Mouse (Mus musculus) cerebellum, postnatal 14 days (tissue): ENCODE measurements at regions not wholly inside any gene's neighbourhood (a gene's known extent, or its start where the extent isn't known, plus 50 kb on each side); places are given as distances from the start of the nearest gene placed in this dataset.

Source experiments
- DNase-seq, 2 experiments: peaks; one replicate each; pipeline ENCODE4 v3.0.0; 2021; ENCODE audit warnings: mixed read lengths in 2 of 2

DNA sequence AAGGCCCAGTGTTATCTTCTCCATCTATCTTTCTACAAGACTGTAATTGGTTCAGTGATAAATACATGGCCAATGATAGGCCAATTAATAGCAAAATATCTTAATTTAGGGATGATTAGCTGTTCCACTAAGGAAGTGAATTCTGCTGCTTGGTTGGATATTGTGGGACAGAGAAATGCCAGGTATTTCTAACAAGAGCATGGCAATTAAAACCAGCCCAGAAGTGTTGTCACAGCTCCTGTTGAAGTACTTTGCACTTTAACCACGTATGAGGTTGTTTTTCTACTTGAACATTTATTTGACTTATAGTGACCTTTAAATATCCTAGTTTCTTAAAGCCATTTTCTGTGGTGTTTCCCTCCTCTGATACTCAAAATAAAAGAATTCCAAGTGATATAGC is 65.7 kb upstream of the Acsl4 start:
- DNase-seq, result no peak

DNA sequence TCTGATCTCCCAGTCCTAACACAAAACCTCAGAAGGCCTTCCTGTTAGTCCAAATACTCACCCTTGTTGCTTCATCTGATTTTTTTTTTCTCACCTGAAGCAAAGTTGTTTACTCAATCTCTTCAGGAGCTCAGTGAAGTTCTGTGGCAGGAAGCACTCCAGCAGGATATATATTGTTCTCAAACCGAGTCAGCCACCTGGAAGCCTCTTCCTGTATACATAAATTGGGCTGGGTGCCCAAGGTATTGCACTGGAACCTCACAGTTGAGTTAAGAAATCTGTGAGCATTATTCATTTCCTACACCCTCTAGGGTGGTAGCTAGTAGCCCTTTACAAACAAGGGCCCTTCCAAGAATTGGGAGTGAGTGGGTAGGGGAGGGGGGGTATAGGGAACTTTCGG is 73.8 kb upstream of the Acsl4 start:
- DNase-seq, result no peak

DNA sequence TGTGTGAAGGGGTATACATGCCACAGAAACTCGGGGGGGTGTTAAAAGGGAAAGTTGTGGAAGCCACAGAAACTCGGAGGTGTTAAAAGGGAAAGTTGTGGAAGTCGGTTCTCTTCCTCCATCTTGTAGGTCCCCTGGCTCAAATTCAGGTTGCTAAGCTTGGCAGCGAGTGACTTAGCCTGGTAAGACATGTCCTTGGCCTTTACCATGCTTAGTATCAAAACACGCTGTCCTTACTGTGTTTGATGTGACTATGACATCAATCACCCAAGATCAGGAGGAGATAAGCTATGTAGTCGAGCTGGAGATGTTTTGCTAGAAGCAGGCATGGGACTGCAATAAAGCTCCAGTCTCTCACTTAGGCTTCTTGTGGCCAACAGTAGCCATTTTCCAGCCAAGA is 74.4 kb upstream of the Acsl4 start:
- DNase-seq, result no peak

DNA sequence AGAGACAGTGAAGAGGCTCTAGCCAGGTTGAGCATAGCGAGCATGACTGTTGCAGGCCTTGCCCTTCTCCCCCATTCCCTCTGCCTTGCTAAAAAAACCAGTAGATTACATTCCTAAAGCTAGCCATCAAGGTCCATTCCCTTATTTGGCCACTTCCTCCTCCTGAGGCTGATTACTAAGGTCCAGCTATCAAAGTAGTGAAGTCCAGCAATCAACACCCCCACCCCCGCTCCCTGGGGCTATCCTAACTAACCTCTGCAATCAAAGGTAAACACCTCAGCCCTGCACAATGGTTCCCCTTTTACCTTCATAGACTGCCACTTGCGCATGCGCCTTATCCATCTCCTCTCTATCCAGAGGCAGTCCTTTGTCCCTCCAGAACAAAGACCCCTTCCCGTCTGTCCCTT is 77.5 kb upstream of the Acsl4 start:
- no peak for DNase-seq

DNA sequence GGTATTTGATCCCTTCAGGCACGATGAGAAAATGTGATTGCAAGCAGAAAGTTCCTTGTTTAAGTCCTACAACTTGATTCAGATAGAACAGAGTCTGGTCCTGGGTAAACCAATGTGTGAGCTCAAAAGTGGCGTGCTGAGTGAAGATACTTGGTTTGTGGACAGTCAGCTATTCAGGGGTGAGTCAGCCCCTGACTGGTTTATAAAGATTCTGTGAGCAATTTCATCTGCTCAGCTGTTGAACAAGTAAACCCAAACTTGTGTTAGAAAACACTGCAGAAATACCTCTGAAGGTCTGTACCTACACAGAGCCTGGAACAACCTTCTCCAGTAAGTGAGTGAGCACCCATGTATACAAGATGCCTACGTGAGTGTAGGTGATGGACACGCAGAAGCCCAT is 78.1 kb upstream of the Acsl4 start:
- DNase-seq, result no peak

- DNase-seq, result no peak
Measured at GRCm38 (mm10) chrX:142469048-142469634, 78.8 kb upstream of the Acsl4 start.

- no peak for DNase-seq
Measured at GRCm38 (mm10) chrX:142470083-142470482, 79.7 kb upstream of the Acsl4 start.

GRCm38 (mm10) chrX:142481203-142481815 is 91.0 kb upstream of the Acsl4 start:
- no peak for DNase-seq

- no peak for DNase-seq
Measured at GRCm38 (mm10) chrX:142488078-142488477, 97.7 kb upstream of the Acsl4 start.

- DNase-seq, result no peak
Measured at GRCm38 (mm10) chrX:142490093-142490717, 99.9 kb upstream of the Acsl4 start.

DNA sequence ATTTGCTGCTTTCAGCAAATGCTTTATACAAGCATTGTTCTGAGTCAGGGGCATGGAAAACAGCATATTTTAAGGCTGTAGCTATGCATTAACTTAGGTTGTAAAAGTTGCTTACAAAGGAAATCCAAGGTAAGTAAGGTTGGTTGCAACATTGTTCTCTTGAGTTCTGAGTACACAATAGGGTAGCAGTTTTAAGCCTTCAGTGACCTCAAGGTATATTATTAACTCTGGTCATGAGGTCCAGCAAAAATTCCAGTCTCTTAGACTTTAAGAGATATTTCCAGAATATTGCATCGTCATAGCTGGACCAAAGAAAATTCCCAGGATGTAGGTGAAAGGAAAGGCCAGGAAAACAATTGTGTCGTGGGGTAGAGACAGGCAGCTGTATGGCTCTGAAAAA is 110.8 kb upstream of the Acsl4 start:
- DNase-seq, result no peak

GRCm38 (mm10) chrX:142504962-142505361 is 114.6 kb upstream of the Acsl4 start:
- DNase-seq, result no peak

DNA sequence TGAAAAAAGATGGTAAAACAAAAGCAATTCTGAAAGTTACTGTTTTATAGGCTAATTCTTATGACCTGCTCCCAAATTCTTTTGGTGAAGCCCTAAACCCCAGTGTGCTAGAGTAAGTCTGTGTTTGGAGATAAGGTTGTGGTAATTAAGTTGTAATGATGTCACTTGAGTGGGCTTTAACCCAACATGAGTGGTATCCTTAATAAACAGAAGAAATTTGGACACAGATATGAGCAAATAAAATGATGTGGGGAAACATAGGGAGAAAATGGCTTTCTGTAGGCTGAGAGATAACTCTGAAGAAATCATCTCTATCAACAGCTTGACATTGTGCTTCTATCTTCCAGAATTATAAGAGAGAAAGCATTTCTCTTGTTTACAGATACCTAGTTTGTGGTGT is 117.1 kb upstream of the Acsl4 start:
- DNase-seq, result no peak

- no peak for DNase-seq
Measured at GRCm38 (mm10) chrX:142516406-142517131, 126.2 kb upstream of the Acsl4 start.

- no peak for DNase-seq
Measured at GRCm38 (mm10) chrX:142517205-142517604, 126.9 kb upstream of the Acsl4 start.

- DNase-seq, result no peak
Measured at GRCm38 (mm10) chrX:142521063-142521462, 130.7 kb upstream of the Acsl4 start.

- peak; percentile 31 to 33 for DNase-seq
Measured at GRCm38 (mm10) chrX:142526953-142527352, 136.6 kb upstream of the Acsl4 start.

DNA sequence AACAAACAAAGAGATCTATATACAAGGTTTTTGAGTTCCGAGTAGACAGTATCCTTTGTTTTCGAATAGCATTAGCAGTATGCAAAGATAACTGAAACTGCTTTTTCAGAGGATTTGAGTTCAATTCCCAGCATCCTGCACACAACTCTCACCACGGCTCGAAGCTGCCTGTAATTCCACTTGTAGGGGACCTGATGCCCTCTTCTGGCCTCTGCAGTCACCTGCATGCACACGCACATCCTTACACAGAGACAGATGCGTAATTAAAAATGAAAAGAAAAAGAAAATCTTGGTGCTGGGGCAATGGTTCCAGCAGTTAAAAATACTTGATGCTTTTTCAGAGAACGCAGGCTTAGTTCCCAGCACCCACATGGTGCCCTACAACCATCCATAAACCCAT is 139.6 kb upstream of the Acsl4 start:
- no peak for DNase-seq

GRCm38 (mm10) chrX:142534780-142535179 is 144.4 kb upstream of the Acsl4 start:
- peak; percentile 46 to 60 for DNase-seq

DNA sequence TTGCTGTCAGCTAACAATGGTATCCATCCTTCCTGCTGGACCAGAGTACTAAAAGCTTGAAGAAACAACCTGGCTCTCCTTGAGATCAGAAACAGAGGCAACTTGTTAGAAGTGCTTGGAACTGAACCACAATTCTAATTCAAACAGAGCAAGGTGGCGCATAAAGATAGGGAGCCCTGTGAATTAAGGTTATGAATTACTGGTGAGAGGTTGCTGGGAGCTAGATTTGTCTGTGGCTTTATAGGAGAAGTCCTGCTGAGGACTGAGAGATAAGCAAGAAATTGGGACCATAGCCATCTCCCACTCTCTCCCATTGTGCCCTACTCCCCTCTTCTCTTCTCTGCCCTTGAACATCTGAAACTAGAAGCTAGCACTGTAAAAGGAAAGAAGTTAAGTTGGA is 145.2 kb upstream of the Acsl4 start:
- no peak for DNase-seq

DNA sequence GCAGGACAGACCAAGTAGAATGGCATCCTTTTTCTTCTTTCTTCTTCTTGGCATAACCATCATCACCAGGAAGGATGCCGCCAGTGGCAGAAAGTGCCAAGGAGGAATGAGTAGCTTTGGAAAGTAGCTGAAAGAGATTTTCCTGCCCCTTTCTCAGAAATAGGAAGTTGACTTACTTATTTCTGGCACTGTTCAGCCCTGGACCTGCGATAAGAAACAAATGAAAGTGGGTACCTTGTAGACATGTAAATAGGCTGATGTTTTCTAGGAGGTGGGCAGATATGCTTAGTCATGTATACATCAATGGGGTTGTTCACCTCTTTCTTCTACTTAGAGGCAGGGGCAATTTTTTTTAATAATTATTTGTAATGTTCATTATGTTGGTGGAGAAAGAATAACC is 145.3 kb upstream of the Tmem164 start:
- no peak for DNase-seq

- DNase-seq, result no peak
Measured at GRCm38 (mm10) chrX:142537259-142537963, 143.8 kb upstream of the Tmem164 start.

- DNase-seq, result peak; percentile 75 to 77
Measured at GRCm38 (mm10) chrX:142540264-142540663, 140.9 kb upstream of the Tmem164 start.
